Mouse (Mus musculus): Measurements from ENCODE around the gene Cdkn2aip.

The Cdkn2aip gene

GRCm38 (mm10) chr8:47659463-47659862 is 54.3 kb downstream of the Cdkn2aip start:
- no peak for DNase-seq (ENCODE audit: extremely low spot score, low spot score)

Measured in neural tube, embryonic 10.5 days (tissue).